Mouse (Mus musculus): ENCODE data around the gene Gm20716.

The Gm20716 gene

GRCm38 (mm10) chr2:168230026-168230728 lies at the start of gene Gm20716, which contains the start of the genes Dpm1 and Mocs3:
Gene Gm20716, minus strand, starts transcription at chr2:168230364.
Gene Dpm1, minus strand, starts transcription at chr2:168230591.
Gene Mocs3, plus strand, starts transcription at chr2:168230622.
- WGBS, result under 1% methylated on average over 73 of the region's 73 CpGs

DNA sequence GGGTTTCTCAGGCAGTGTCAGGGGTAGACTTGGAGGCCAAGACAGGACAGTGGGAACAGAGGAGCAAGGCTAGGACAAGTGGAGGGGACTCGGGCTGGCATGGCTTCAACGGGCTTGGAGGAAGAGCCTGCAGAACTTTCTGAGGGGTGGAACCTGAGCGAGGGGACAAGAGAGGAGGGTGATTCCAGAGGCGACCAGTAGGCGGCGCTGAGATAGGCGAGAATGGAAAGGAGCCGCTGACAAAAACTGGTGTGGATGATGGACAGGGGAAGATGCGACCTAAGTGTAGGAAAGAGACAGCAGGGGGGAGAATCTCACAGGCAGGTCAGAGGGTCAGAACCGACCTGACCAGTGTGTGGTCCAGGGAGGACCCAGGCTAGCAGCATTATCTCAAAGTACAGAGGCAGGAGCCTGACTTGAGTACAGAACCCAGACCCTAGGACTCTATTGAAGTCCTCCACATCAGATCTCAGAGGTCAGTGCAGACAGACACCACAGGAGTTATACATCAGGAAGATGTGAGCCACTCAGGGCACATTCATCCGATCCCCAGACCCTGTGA lies 44.3 kb upstream of the Gm20716 start:
- WGBS, result 15% methylated on average over 11 of the region's 11 CpGs

GRCm38 (mm10) chr2:168273387-168273786 lies 43.2 kb upstream of the Gm20716 start:
- WGBS, result 47% methylated on average over 9 of the region's 9 CpGs

DNA sequence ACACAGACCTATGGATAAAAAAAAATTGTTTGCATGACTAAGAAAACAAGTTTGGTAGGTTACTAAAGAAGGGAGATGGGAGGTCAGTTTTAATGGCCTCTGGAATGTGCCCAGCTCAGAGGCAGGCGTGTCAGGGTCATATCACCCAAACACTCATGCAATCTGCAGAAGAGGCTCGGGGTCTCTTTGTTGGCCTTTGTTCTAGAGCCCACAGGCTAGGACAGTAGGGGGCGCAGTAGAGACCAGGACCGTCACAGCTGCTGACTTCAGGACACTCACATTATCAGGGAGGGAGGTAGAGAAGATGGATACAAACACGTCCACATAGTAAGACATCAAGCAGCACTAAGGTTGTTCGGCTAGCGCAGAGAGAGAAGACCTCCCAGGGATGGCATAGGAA lies 37.9 kb upstream of the Gm20716 start:
- WGBS, result 48% methylated on average over 7 of the region's 7 CpGs

- WGBS, result 48% methylated on average over 10 of the region's 10 CpGs
Measured at GRCm38 (mm10) chr2:168260900-168261299, 30.7 kb upstream of the Gm20716 start.

GRCm38 (mm10) chr2:168260124-168260523 lies 30.0 kb upstream of the Gm20716 start:
- 84% methylated on average over 3 of the region's 3 CpGs for WGBS

- 87% methylated on average over 8 of the region's 8 CpGs for WGBS
Measured at GRCm38 (mm10) chr2:168259046-168259445, 28.9 kb upstream of the Gm20716 start.

DNA sequence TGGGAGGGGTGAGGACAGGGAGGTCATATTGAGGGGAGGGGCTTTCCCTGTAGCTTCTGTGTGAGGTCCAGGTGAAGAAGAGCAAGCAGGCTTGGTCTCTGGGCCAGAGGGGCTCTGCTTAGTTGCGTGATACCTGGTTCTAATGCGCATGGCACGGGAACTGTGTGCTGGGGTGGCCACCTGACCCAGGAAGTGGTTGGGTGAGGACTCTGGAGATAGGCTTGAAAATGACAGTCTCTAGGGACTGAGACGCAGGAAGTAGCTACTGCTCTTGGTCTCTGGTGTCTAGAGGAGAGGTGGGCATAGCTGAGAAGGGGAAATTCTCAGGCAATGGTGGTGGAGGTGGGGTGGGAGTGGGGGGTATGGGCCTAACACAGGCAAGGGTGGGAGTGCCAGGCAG lies 27.0 kb upstream of the Gm20716 start:
- 90% methylated on average over 4 of the region's 4 CpGs for WGBS

GRCm38 (mm10) chr2:168256506-168256905 lies 26.3 kb upstream of the Gm20716 start:
- 78% methylated on average over 3 of the region's 3 CpGs for WGBS

DNA sequence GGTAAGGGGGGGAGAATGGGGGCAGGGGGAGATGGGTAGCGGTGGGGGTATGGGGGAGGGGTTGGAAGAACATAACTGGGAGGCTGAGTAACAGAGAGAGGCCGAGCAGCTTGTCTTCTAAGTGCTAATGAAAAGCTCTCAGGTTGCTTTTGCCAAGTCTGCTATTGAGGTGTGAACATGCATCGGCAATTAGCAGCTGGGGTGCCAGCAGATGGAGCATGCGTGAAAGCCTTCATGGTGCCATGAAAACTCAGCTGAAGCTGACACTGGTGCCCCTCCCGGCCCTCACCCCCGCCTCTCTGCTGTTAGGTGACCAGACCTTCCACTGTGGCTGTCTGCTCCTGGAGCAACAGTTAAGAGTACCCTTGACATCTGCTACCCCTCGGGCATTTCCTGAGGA lies 23.7 kb upstream of the Gm20716 start:
- 22% methylated on average over 7 of the region's 7 CpGs for WGBS

- WGBS, result 22% methylated on average over 16 of the region's 16 CpGs
Measured at GRCm38 (mm10) chr2:168252639-168253292, 22.6 kb upstream of the Gm20716 start.

- WGBS, result 17% methylated on average over 8 of the region's 8 CpGs
Measured at GRCm38 (mm10) chr2:168250270-168250669, 20.1 kb upstream of the Gm20716 start.

DNA sequence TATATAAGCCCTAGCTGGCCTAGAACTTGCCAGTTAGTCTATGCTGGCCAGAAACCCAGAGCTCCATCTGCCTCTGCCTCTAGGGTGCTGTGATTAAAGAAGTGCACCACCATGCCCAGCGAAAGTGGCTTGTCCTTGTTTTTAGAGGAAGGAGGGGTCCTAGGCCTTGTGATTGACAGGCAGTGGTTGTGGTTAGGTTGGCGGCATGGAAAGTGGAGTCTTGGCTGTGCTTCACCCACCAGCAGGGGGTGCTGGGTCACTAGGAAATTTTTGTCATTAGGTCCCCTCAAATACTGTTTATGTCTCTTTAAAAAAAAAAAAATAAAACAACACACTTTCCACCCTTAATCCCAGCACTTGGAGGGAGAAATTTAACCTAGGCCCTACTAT lies 18.7 kb upstream of the Gm20716 start:
- WGBS, result 56% methylated on average over 2 of the region's 2 CpGs

GRCm38 (mm10) chr2:168248167-168248855 lies 18.1 kb upstream of the Gm20716 start:
- 55% methylated on average over 8 of the region's 8 CpGs for WGBS

GRCm38 (mm10) chr2:168245571-168245970 lies 15.4 kb upstream of the Gm20716 start:
- 49% methylated on average over 8 of the region's 8 CpGs for WGBS

GRCm38 (mm10) chr2:168243278-168243677 lies 13.1 kb upstream of the Gm20716 start:
- 78% methylated on average over 4 of the region's 4 CpGs for WGBS

DNA sequence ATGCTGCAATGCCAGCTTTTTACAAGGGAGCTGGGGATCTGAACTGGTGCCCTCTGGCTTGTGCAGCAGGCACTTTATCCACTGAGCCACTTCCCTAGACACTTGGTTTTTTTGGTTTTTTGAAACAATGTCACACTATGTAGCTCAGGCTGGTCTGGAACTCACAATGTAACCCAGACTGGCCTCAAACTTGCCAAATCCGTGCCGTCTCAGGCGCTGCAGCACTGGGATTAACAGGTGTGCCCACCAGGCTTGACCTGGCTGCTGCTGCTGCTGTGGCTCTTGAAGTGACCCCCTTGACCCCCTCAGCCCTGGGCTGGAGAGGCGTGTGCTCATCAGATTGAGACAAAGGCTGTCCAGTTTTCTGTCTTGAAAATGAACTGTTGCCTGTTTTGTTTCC lies 8.2 kb upstream of the Gm20716 start:
- WGBS, result 93% methylated on average over 4 of the region's 4 CpGs

DNA sequence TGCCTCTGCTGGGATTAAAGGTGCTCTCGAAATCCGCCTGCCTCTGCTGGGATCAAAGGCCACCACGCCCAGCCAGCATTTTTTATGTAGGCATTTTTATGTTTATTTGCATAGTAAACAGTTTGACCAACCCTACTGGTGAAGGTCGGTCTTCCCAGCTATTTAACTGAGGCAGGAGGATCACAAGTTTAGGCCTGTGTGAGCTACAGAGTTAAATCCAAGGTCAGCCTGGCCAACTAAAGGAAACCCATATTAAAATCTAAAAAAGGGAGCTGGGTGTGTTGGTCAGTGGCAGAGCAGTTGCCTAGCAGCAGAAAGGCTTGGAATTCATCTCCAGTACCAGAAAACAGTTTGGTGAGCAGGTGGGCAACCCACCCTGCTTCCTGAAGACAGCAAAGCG lies 3.1 kb upstream of the Gm20716 start:
- WGBS, result 92% methylated on average over 5 of the region's 5 CpGs

- 64% methylated on average over 33 of the region's 33 CpGs for WGBS
Measured at GRCm38 (mm10) chr2:168231471-168231829, 1.3 kb upstream of the Gm20716 start.

DNA sequence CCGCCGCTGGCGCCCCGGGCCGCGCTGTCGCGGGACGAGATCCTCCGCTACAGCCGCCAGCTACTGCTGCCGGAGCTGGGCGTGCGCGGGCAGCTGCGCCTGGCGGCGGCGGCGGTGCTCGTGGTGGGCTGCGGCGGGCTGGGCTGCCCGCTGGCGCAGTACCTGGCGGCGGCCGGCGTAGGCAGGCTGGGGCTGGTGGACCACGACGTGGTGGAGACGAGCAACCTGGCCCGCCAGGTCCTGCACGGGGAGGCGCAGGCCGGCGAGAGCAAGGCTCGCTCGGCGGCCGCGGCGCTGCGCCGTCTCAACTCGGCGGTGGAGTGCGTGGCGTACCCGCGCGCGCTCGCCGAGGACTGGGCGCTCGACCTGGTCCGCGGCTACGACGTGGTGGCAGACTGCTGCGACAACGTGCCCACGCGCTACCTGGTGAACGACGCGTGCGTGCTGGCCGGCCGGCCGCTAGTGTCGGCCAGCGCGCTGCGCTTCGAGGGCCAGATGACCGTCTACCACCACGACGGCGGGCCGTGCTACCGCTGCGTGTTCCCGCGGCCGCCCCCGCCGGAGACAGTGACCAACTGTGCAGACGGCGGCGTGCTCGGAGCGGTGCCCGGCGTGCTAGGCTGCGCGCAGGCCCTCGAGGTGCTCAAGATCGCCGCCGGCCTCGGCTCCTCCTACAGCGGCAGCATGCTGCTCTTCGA lies 758 bp upstream of the Gm20716 start:
- 2% methylated on average over 105 of the region's 105 CpGs for whole genome bisulfite sequencing

GRCm38 (mm10) chr2:168229116-168230025 lies 793 bp downstream of the Gm20716 start:
- whole genome bisulfite sequencing, result 13% methylated on average over 41 of the region's 41 CpGs

Data from cerebral cortex, adult 2 months (tissue).